Mouse (Mus musculus) CH12.LX (cell line): Measurements from ENCODE around the gene Thoc6. TPM values are rescaled to one million over a fixed set of nuclear protein-coding genes. Genes with fewer than 3 reads are reported as not detected.

ENCODE experiments used
- DNase-seq: peaks from one replicate; pipeline ENCODE4 v3.0.0-alpha.2; 2013; ENCODE audit errors: extremely low read depth
- H3K27ac ChIP-seq: 2 replicates; pipeline ENCODE4 v1.5.1; 2012; ENCODE audit warnings: low read depth, mild to moderate bottlenecking, control low read depth, moderate library complexity; ENCODE audit not compliant: insufficient read depth
- H3K27me3 ChIP-seq: replicated peaks from 2 replicates; pipeline ENCODE3; 2012; ENCODE audit warnings: inconsistent platforms
- H3K36me3 ChIP-seq, 2 experiments: replicated peaks in 1 of 2; 2 replicates each; pipeline versions ENCODE3 to v1.6.1; 2012; ENCODE audit warnings: inconsistent platforms in 1 of 2, low read length in 1 of 2, mild to moderate bottlenecking in 1 of 2, mixed read lengths in 1 of 2, moderate library complexity in 1 of 2; ENCODE audit not compliant: control insufficient read depth in 1 of 2, insufficient read depth in 1 of 2
- H3K4me1 ChIP-seq, 2 experiments: 2 replicates each; pipeline ENCODE4 v1.6.1; 2012; ENCODE audit warnings: inconsistent platforms in 1 of 2, moderate library complexity in 1 of 2; ENCODE audit not compliant: insufficient read depth in 2 of 2, control insufficient read depth in 1 of 2
- H3K4me2 ChIP-seq: 2 replicates; pipeline ENCODE4 v1.6.1; 2012; ENCODE audit warnings: low read depth, mild to moderate bottlenecking, control low read depth; ENCODE audit not compliant: poor library complexity, insufficient read depth, severe bottlenecking
- H3K4me3 ChIP-seq, 3 experiments: fragments of 150-350 bp in 1 of 3; sonication (generic) in 1 of 3; replicated peaks in 1 of 3; 2 replicates each; pipeline versions ENCODE3 to v1.5.1; 2011 to 2012; ENCODE audit warnings: low read depth in 2 of 3, low read length in 2 of 3, mild to moderate bottlenecking in 2 of 3, moderate library complexity in 2 of 3, control low read depth in 1 of 3, improper control_type of control experiment in 1 of 3, inconsistent platforms in 1 of 3, mixed read lengths in 1 of 3; ENCODE audit not compliant: poor library complexity in 1 of 3
- H3K79me2 ChIP-seq: replicated peaks from 2 replicates; pipeline ENCODE4 v1.6.1; 2012; ENCODE audit warnings: mild to moderate bottlenecking, moderate library complexity; ENCODE audit not compliant: control insufficient read depth, poor library complexity, insufficient read depth, severe bottlenecking; ENCODE audit errors: extremely low read depth
- H3K9ac ChIP-seq: 2 replicates; pipeline ENCODE4 v1.6.1; 2012; ENCODE audit warnings: low read depth, mild to moderate bottlenecking, control low read depth, moderate library complexity; ENCODE audit not compliant: insufficient read depth
- H3K9me3 ChIP-seq: replicated peaks from 2 replicates; pipeline ENCODE3; 2012; ENCODE audit warnings: low read length, inconsistent platforms, mixed read lengths
- BHLHE40 ChIP-seq: IDR thresholded peaks from 2 replicates; pipeline ENCODE4 v1.6.1; 2011; ENCODE audit warnings: mild to moderate bottlenecking, low read depth, low read length, improper control_type of control experiment
- ELF1 ChIP-seq: IDR thresholded peaks from 2 replicates; pipeline ENCODE4 v1.6.1; 2014; ENCODE audit warnings: low read depth, mild to moderate bottlenecking, inconsistent platforms, low read length, improper control_type of control experiment
- JUN ChIP-seq: IDR thresholded peaks from 2 replicates; pipeline ENCODE4 v1.6.1; 2011; ENCODE audit warnings: low read depth, mild to moderate bottlenecking, low read length, improper control_type of control experiment, moderate library complexity; ENCODE audit not compliant: insufficient read depth
- JUND ChIP-seq: conservative IDR thresholded peaks from 2 replicates; pipeline ENCODE4 v1.6.1; 2011; ENCODE audit warnings: low read depth, low read length, improper control_type of control experiment
- KAT2A ChIP-seq: IDR thresholded peaks from 2 replicates; pipeline ENCODE4 v1.6.1; 2012; ENCODE audit warnings: low read length, improper control_type of control experiment, inconsistent platforms; ENCODE audit not compliant: insufficient replicate concordance
- MAZ ChIP-seq: IDR thresholded peaks from 2 replicates; pipeline ENCODE4 v1.6.1; 2012; ENCODE audit warnings: low read depth, mild to moderate bottlenecking, inconsistent platforms, low read length, improper control_type of control experiment, moderate library complexity
- MEF2A ChIP-seq: IDR thresholded peaks from 2 replicates; pipeline ENCODE4 v1.6.1; 2014; ENCODE audit warnings: low read depth, mild to moderate bottlenecking, inconsistent platforms, low read length, improper control_type of control experiment, borderline replicate concordance
- MYC ChIP-seq: IDR thresholded peaks from 2 replicates; pipeline ENCODE4 v1.6.1; 2011; ENCODE audit warnings: low read depth, mild to moderate bottlenecking, improper control_type of control experiment, low read length
- NELFE ChIP-seq: IDR thresholded peaks from 2 replicates; pipeline ENCODE4 v1.6.1; 2011; ENCODE audit warnings: low read depth, low read length, improper control_type of control experiment
- PAX5 ChIP-seq: IDR thresholded peaks from 2 replicates; pipeline ENCODE4 v1.6.1; 2012; ENCODE audit warnings: low read length, inconsistent platforms, mixed read lengths
- POLR2A ChIP-seq: IDR thresholded peaks from 2 replicates; pipeline ENCODE4 v1.6.1; 2011; ENCODE audit warnings: low read depth, mild to moderate bottlenecking, improper control_type of control experiment, low read length
- RCOR1 ChIP-seq: conservative IDR thresholded peaks from 2 replicates; pipeline ENCODE4 v1.6.1; 2012; ENCODE audit warnings: low read depth, mild to moderate bottlenecking, inconsistent platforms, low read length, improper control_type of control experiment
- TBP ChIP-seq: conservative IDR thresholded peaks from 2 replicates; pipeline ENCODE4 v1.6.1; 2011; ENCODE audit warnings: low read depth, low read length, improper control_type of control experiment
- UBTF ChIP-seq: IDR thresholded peaks from 2 replicates; pipeline ENCODE4 v1.6.1; 2012; ENCODE audit warnings: low read depth, mild to moderate bottlenecking, inconsistent platforms, low read length, improper control_type of control experiment, moderate library complexity
- USF1 ChIP-seq: IDR thresholded peaks from 2 replicates; pipeline ENCODE4 v1.6.1; 2014; ENCODE audit warnings: low read depth, mild to moderate bottlenecking, inconsistent platforms, low read length, improper control_type of control experiment
- ZNF384 ChIP-seq: IDR thresholded peaks from 2 replicates; pipeline ENCODE4 v1.6.1; 2012; ENCODE audit warnings: low read depth, low read length, improper control_type of control experiment, inconsistent platforms
- dilution Hi-C: fragments of 300-500 bp; cut with MboI; formaldehyde crosslinking; loops from 2 replicates; pipeline ENCODE4 v1.14.3; 2020; ENCODE audit warnings: low sequenced_read_pairs; ENCODE audit not compliant: extremely low pct_unique_long_range_greater_than_20kb, extremely low pct_ligation_motif_present
- in situ Hi-C: fragments of 300-500 bp; cut with MboI; formaldehyde crosslinking; loops from 3 replicates; pipeline ENCODE4 v1.14.3; 2019; ENCODE audit warnings: low sequenced_read_pairs, low pct_ligation_motif_present, low pct_unique_long_range_greater_than_20kb, mixed read lengths
- polyA plus RNA-seq: library from polyadenylated mRNA; unstranded; fragments of >175 nt; gene quantifications from 2 replicates; pipeline ENCODE4 v1.2.1, GENCODE M21; 2012; ENCODE audit warnings: low read depth; ENCODE audit not compliant: insufficient read length
- total RNA-seq, 2 experiments: library from RNA; depleted of rRNA; stranded (reverse); fragments of 300-350 nt in 1 of 2; fragments of >200 nt in 1 of 2; gene quantifications; 2 replicates each; pipeline ENCODE4 v1.2.3; 2012 to 2014

Gene Thoc6
- total and polyA plus RNA-seq, 3 experiments: 37.4 to 41.4 (median 37.9) TPM

GRCm38 (mm10) chr17:23680336-23680735, 6.7 kb upstream of the Thoc6 start:
- H3K79me2 ChIP-seq: no peaks in the 10 kb centered on the region
- H3K27ac ChIP-seq: no peak overlapping the region
- H3K4me2 ChIP-seq: no peak overlapping the region
- no peaks in the 10 kb centered on the region for H3K36me3 ChIP-seq
- dilution Hi-C loops (no loop called here), in situ Hi-C loops (no loop called here)
- no peak overlapping the region for H3K9ac ChIP-seq
- peaks cover 18 to 35% of the 10 kb centered on the region in 2 experiments for H3K4me1 ChIP-seq
- DNase-seq: no peak
- no peak overlapping the region for H3K4me3 ChIP-seq
- no peaks in the 10 kb centered on the region for H3K9me3 ChIP-seq
- peaks cover 85% of the 10 kb centered on the region for H3K27me3 ChIP-seq
- no peak for TF ChIP-seq PAX5
- TF ChIP-seq MAZ: no peak
- no peak for TF ChIP-seq JUND
- TF ChIP-seq JUN: no peak
- no peak for TF ChIP-seq MYC
- TF ChIP-seq POLR2A: no peak
- no peak for TF ChIP-seq ELF1
- no peak for TF ChIP-seq BHLHE40
- TF ChIP-seq KAT2A: no peak
- no peak for TF ChIP-seq ZNF384
- no peak for TF ChIP-seq MEF2A
- TF ChIP-seq, all 38 proteins: peak for 0

GRCm38 (mm10) chr17:23679127-23679835, 5.6 kb upstream of the Thoc6 start, which contains the start of gene Cldn6:
Gene Cldn6 (plus strand): TSS chr17:23679249.
- Histone ChIP-seq H3K27ac (no peak within 1 kb of the TSS), H3K4me3 (no peak within 1 kb of the TSS), H3K9me3 (no peaks in the 10 kb centered on the region), H3K36me3 (no peaks in the 10 kb centered on the region), H3K9ac (no peak within 1 kb of the TSS), H3K27me3 (peaks cover 75% of the 10 kb centered on the region), H3K79me2 (no peaks in the 10 kb centered on the region), H3K4me2 (no peak within 1 kb of the TSS; the same call in 1 of the 2 replicates), H3K4me1 (peaks cover 18 to 41% of the 10 kb centered on the region in 2 experiments)
- DNase-seq: no peak
- dilution Hi-C loops (no loop called here), in situ Hi-C loops (loop anchor here (10.0 kb wide), 1 partner anchor 46 kb away; the partner anchor contains the start of genes 1520401A03Rik and Pkmyt1)
- TF ChIP-seq TBP (no peak), USF1 (no peak), RCOR1 (no peak), NELFE (no peak), UBTF (no peak)
